Mouse (Mus musculus): Measurements from ENCODE around the gene Ptprb.
A peak's percentile ranks its signal among the peaks of the same experiment; 100 is the strongest.

Gene Ptprb

GRCm38 (mm10) chr10:116374111-116374510 is 98.8 kb downstream of the Ptprb start:
- DNase-seq (ENCODE audit: low spot score) = no peak

- no peak for DNase-seq (ENCODE audit: low spot score)
Measured at GRCm38 (mm10) chr10:116376853-116377252, 101.5 kb downstream of the Ptprb start.

GRCm38 (mm10) chr10:116382826-116383685 is 107.7 kb downstream of the Ptprb start:
- DNase-seq (ENCODE audit: low spot score) = no peak

- DNase-seq (ENCODE audit: low spot score) = no peak
Measured at GRCm38 (mm10) chr10:116384401-116384800, 109.1 kb downstream of the Ptprb start.

- DNase-seq (ENCODE audit: low spot score) = no peak
Measured at GRCm38 (mm10) chr10:116386391-116386885, 111.1 kb downstream of the Ptprb start.

- DNase-seq (ENCODE audit: low spot score) = no peak
Measured at GRCm38 (mm10) chr10:116388840-116389239, 113.5 kb downstream of the Ptprb start.

GRCm38 (mm10) chr10:116393790-116394475 is 118.6 kb downstream of the Ptprb start:
- DNase-seq (ENCODE audit: low spot score) = peak; percentile 46

- DNase-seq (ENCODE audit: low spot score) = peak; percentile 79
Measured at GRCm38 (mm10) chr10:116394585-116394984, 119.3 kb downstream of the Ptprb start.

- DNase-seq (ENCODE audit: low spot score) = no peak
Measured at GRCm38 (mm10) chr10:116396279-116396678, 121.0 kb downstream of the Ptprb start.

GRCm38 (mm10) chr10:116396966-116397365 is 121.6 kb downstream of the Ptprb start:
- no peak for DNase-seq (ENCODE audit: low spot score)

- peak; percentile 26 for DNase-seq (ENCODE audit: low spot score)
Measured at GRCm38 (mm10) chr10:116397573-116397972, 122.2 kb downstream of the Ptprb start.

- no peak for DNase-seq (ENCODE audit: low spot score)
Measured at GRCm38 (mm10) chr10:116397973-116398372, 122.7 kb downstream of the Ptprb start.

GRCm38 (mm10) chr10:116402742-116403425 is 127.6 kb downstream of the Ptprb start:
- DNase-seq (ENCODE audit: low spot score) = no peak

GRCm38 (mm10) chr10:116403679-116404078 is 128.4 kb downstream of the Ptprb start:
- no peak for DNase-seq (ENCODE audit: low spot score)

- DNase-seq (ENCODE audit: low spot score) = no peak
Measured at GRCm38 (mm10) chr10:116405011-116405410, 129.7 kb downstream of the Ptprb start.

GRCm38 (mm10) chr10:116407684-116408359 is 132.5 kb downstream of the Ptprb start:
- no peak for DNase-seq (ENCODE audit: low spot score)

GRCm38 (mm10) chr10:116410826-116411225 is 135.5 kb downstream of the Ptprb start:
- DNase-seq (ENCODE audit: low spot score) = no peak

GRCm38 (mm10) chr10:116416142-116416541 is 140.8 kb downstream of the Ptprb start:
- no peak for DNase-seq (ENCODE audit: low spot score)

GRCm38 (mm10) chr10:116416726-116417125 is 141.4 kb downstream of the Ptprb start:
- peak; percentile 19 for DNase-seq (ENCODE audit: low spot score)

- no peak for DNase-seq (ENCODE audit: low spot score)
Measured at GRCm38 (mm10) chr10:116418121-116418726, 142.9 kb downstream of the Ptprb start.

- no peak for DNase-seq (ENCODE audit: low spot score)
Measured at GRCm38 (mm10) chr10:116420976-116421375, 145.7 kb downstream of the Ptprb start.
